Mouse (Mus musculus): Measurements from ENCODE around the gene Xpr1. TPM values are rescaled to one million over a fixed set of nuclear protein-coding genes. Genes with fewer than 3 reads are reported as not detected.

The Xpr1 gene
- polyA plus RNA-seq, 1 experiment from 2014 or later = 16.4 TPM

DNA sequence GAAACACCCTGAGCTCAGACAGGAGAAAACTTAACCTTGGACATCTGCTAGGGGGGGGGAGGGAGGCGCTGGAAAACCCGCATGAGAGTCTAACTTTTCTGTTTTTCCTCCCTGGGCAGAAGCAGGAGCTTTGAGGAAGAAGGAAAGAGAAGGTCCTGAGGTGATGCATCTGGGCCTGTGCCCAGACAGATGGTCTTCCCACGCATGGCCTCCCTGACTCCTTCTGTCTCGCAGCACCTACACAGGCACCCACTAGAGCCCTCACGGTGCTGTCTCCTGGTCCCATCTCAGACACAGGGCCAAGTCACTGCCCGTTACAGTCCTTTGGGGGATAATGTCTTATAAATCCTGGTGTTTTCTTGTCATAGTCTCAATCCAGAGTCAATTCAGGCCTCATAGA lies 184.4 kb downstream of the Xpr1 start:
- Histone ChIP-seq H3K9ac (ENCODE audit: low read length) (no peak overlapping the region), H3K36me3 (ENCODE audit: control insufficient read depth, insufficient read depth, low read length) (no peaks in the 10 kb centered on the region), H3K4me3 (ENCODE audit: low read depth, low read length) (no peak overlapping the region), H3K27ac (ENCODE audit: low read depth, low read length) (0 out of 2 replicates have a peak overlapping the region, but pooled peaks have one; percentile 18), H3K4me2 (ENCODE audit: low read depth, low read length, severe bottlenecking) (no peak overlapping the region), H3K9me3 (ENCODE audit: control insufficient read depth, low read length) (no peaks in the 10 kb centered on the region), H3K27me3 (ENCODE audit: control insufficient read depth, insufficient read depth, low read length) (no peaks in the 10 kb centered on the region), H3K4me1 (replicated peaks; ENCODE audit: control insufficient read depth, insufficient read depth, low read length) (peaks cover 42% of the 10 kb centered on the region)
- WGBS = 67% methylated on average over 6 of the region's 6 CpGs
- ATAC-seq (replicated peaks; ENCODE audit: low FRiP score) = no peak
- DNase-seq (ENCODE audit: low spot score) = no peak

DNA sequence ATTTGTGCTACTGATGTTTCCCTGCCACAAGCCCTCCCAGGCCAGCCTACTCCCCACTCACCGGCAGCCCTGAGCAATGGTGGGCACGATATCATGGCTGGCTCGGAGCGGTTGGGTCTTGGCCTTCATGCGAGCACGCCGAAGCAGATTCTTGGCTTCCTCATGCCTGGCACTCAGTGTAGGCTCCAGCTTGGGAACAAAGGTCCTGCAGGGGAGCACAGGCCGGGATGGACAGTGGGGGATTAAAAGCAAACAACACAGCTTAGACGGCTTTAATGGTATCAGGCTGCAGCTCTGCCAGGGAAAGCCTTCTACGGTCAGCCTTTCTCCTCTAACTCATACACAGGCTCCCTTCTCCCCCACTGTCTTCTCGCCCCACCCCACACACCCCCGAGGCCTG lies 184.8 kb downstream of the Xpr1 start:
- Histone ChIP-seq H3K4me3 (ENCODE audit: low read depth, low read length) (no peak overlapping the region), H3K9ac (ENCODE audit: low read length) (no peak overlapping the region), H3K27ac (ENCODE audit: low read depth, low read length) (0 out of 2 replicates have a peak overlapping the region, but pooled peaks have one; percentile 18), H3K27me3 (ENCODE audit: control insufficient read depth, insufficient read depth, low read length) (no peaks in the 10 kb centered on the region), H3K4me2 (ENCODE audit: low read depth, low read length, severe bottlenecking) (no peak overlapping the region), H3K4me1 (replicated peaks; ENCODE audit: control insufficient read depth, insufficient read depth, low read length) (peaks cover 41% of the 10 kb centered on the region), H3K9me3 (ENCODE audit: control insufficient read depth, low read length) (no peaks in the 10 kb centered on the region), H3K36me3 (ENCODE audit: control insufficient read depth, insufficient read depth, low read length) (no peaks in the 10 kb centered on the region)
- 46% methylated on average over 12 of the region's 12 CpGs for WGBS
- ATAC-seq (replicated peaks; ENCODE audit: low FRiP score) (no peak), DNase-seq (ENCODE audit: low spot score) (no peak)

DNA sequence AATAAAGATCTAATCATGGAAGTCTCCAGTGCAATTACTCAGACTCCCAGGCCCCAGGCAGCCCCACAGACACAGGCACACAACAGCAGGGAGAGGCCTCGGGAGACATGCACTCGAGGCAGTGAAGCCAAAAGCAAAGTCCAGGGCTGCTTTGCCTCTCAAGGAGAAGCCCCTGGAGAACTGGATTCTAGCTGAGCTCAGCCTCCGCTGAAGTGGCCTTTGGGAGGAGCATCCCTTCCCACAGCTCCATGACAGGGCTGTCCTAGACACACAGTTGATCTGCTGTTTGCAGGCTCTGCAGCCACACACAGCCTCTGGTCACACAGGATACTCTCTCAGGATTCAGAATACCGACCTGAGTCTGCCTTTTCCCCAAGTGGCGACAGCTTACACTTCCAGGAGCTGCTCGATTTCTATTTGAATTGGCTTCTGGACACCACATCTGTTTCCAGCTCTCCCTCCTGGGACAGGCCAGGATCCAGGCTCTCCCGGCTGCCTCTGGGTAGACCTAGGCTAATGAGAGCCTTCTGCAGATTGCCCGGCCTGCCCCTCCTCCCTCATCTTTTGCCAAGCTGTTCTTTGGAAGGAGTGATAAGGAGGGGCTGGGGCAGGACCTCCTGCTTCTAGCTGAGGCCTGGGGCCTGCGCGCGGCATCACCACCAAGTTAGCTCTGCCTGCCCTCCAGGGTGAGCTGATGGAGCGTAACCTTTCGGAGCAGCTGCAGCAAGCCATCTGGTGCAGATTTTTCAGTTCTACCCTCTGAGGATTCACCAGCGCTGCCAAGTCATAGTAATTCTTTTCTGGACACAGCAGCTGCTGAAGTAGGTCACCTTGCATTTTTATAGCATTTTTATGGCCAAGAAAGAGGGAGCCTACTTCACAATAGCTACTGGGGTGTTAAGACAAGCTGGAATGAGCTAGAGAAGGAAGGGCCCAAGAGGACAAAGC lies 187.5 kb downstream of the Xpr1 start:
- Histone ChIP-seq H3K4me1 (replicated peaks; ENCODE audit: control insufficient read depth, insufficient read depth, low read length) (peaks cover 32% of the 10 kb centered on the region), H3K27ac (ENCODE audit: low read depth, low read length) (peak overlapping the region; percentile 66), H3K9me3 (ENCODE audit: control insufficient read depth, low read length) (no peaks in the 10 kb centered on the region), H3K4me3 (ENCODE audit: low read depth, low read length) (no peak overlapping the region), H3K4me2 (ENCODE audit: low read depth, low read length, severe bottlenecking) (no peak overlapping the region), H3K36me3 (ENCODE audit: control insufficient read depth, insufficient read depth, low read length) (no peaks in the 10 kb centered on the region), H3K9ac (ENCODE audit: low read length) (peak overlapping the region; percentile 27; the same call in 1 of the 2 replicates), H3K27me3 (ENCODE audit: control insufficient read depth, insufficient read depth, low read length) (no peaks in the 10 kb centered on the region)
- 26% methylated on average over 14 of the region's 14 CpGs for WGBS
- ATAC-seq (replicated peaks; ENCODE audit: low FRiP score) = peak; percentile 43
- DNase-seq (ENCODE audit: low spot score) = peak; percentile 75

Small RNA genes lying within 50 kb of the gene (microRNA-seq; reads per million reads assigned to microRNA genes)
- not detected for gene Gm22569 (ENCODE audit: insufficient number of aligned reads)

Other genes starting within 250 kb of the Xpr1 start
- gene BC034090, start 173.0 kb downstream of the Xpr1 start, polyA plus RNA-seq (2014; fragmentation: Nextera tagmentation; extraction: Ambion mirVana) = 3.2 and 3.3 TPM in 2 replicates
- 80.5 and 87.8 TPM in 2 replicates for gene Acbd6, start 140.7 kb upstream of the Xpr1 start, polyA plus RNA-seq (2014; fragmentation: Nextera tagmentation; extraction: Ambion mirVana)